Mouse (Mus musculus) erythroblast, embryonic 14.5 days (primary cell): ENCODE measurements around the gene Fnip1.

Source experiments
- GATA1 ChIP-seq: IDR thresholded peaks from 2 replicates; pipeline ENCODE4 v1.6.1; 2012; ENCODE audit warnings: low read length, inconsistent platforms, mixed read lengths
- TAL1 ChIP-seq: IDR thresholded peaks from 3 replicates; pipeline ENCODE4 v1.6.1; 2012; ENCODE audit warnings: low read length, inconsistent platforms, mixed read lengths

- TF ChIP-seq GATA1 (no peak), TAL1 (no peak)
Observed at GRCm38 (mm10) chr11:54410612-54411011, 27.4 kb upstream of the Fnip1 start.
